Mouse (Mus musculus) small intestine, adult 2 months (tissue): ENCODE data around the gene Npat.

Experiments used
- CTCF ChIP-seq: fragments of 200-500 bp; IDR thresholded peaks from 2 replicates; pipeline ENCODE4 v1.5.1; 2012; ENCODE audit warnings: low read depth, mild to moderate bottlenecking, control low read depth, inconsistent platforms, low read length, moderate library complexity, mixed read lengths; ENCODE audit not compliant: insufficient replicate concordance, insufficient read length; ENCODE audit errors: extremely low read depth
- POLR2A ChIP-seq: fragments of 200-500 bp; IDR thresholded peaks from 2 replicates; pipeline ENCODE4 v1.6.1; 2012; ENCODE audit warnings: low read depth, mild to moderate bottlenecking, control low read depth, inconsistent platforms, low read length, moderate library complexity

DNA sequence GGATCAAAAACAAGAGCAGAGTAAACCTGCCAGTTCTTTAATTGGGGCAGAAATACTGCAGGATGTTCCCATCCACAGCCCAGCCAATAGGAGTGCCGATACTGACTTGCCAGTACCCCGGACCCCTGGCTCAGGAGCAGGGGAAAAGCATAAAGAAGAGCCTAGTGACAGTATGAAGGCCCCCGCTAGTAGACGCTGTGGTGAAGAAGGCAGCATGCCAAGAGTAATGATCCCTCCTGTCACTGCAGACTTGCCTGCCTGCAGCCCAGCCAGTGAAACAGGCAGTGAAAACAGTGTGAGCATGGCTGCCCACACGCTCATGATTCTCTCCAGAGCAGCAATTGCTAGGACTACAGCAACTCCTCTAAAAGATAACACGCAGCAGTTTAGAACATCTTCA is 33.8 kb downstream of the Npat start:
- TF ChIP-seq CTCF = no peak
- TF ChIP-seq POLR2A = no peak
